ENCODE assay signal across 11 mouse cellular contexts in genomic region chr11:31822556-31822955, GRCm38 (mm10). TPM values are rescaled to one million over a fixed set of nuclear protein-coding genes. Genes with fewer than 3 reads are reported as not detected.
A peak's percentile ranks its signal among the peaks of the same experiment; 100 is the strongest.
DNase-seq lines count a peak whose midpoint lies in the region; ATAC-seq and TF ChIP-seq lines count a peak whose summit lies in the region.
"Had no signal": no experiment of that assay in that cellular context is flagged by ENCODE, and none has a peak within 500 bp of the region (broad histone marks: within the 10 kb centered on the region; RNA-seq: fewer than 3 reads in every experiment).

No protein-coding gene starts in this region.

- H3K4me2 ChIP-seq in liver, embryonic 13.5 days: no peak overlapping the region
- no peak overlapping the region for H3K4me2 ChIP-seq in liver, embryonic 12.5 days
- H3K4me2 ChIP-seq in liver, postnatal 0 days (ENCODE audit: low read depth, low read length): no peak overlapping the region
- H3K4me2 ChIP-seq: forebrain, embryonic 12.5 days; heart, embryonic 13.5 days; midbrain, embryonic 12.5 days had no signal

- H3K9me3 ChIP-seq in liver, embryonic 13.5 days (replicated peaks): no peaks in the 10 kb centered on the region
- no peaks in the 10 kb centered on the region for H3K9me3 ChIP-seq in liver, embryonic 12.5 days (replicated peaks)
- H3K9me3 ChIP-seq in liver, postnatal 0 days (ENCODE audit: low read length): no peaks in the 10 kb centered on the region
- H3K9me3 ChIP-seq: forebrain, embryonic 12.5 days; heart, embryonic 13.5 days; midbrain, embryonic 12.5 days had no signal

- H3K27me3 ChIP-seq in liver, embryonic 13.5 days: no peaks in the 10 kb centered on the region
- H3K27me3 ChIP-seq in liver, embryonic 12.5 days (replicated peaks): no peaks in the 10 kb centered on the region
- no peaks in the 10 kb centered on the region for H3K27me3 ChIP-seq in liver, postnatal 0 days (ENCODE audit: insufficient read depth, low read length)
- H3K27me3 ChIP-seq: forebrain, embryonic 12.5 days; heart, embryonic 13.5 days; midbrain, embryonic 12.5 days had no signal

- 82% methylated on average over 9 of the region's 9 CpGs for WGBS in liver, embryonic 13.5 days (ENCODE audit: insufficient replicate concordance)
- WGBS in liver, embryonic 12.5 days (ENCODE audit: insufficient replicate concordance): 85% methylated on average over 9 of the region's 9 CpGs
- 77% methylated on average over 9 of the region's 9 CpGs for WGBS in liver, postnatal 0 days (ENCODE audit: insufficient replicate concordance)

- H3K9ac ChIP-seq in liver, embryonic 13.5 days: no peak overlapping the region
- H3K9ac ChIP-seq in liver, embryonic 12.5 days: no peak overlapping the region
- H3K9ac ChIP-seq in liver, postnatal 0 days (replicated peaks): no peak overlapping the region
- H3K9ac ChIP-seq: forebrain, embryonic 12.5 days; heart, embryonic 13.5 days; midbrain, embryonic 12.5 days had no signal

- H3K4me3 ChIP-seq in liver, embryonic 13.5 days (replicated peaks): no peak overlapping the region
- H3K4me3 ChIP-seq in liver, embryonic 12.5 days: no peak overlapping the region
- no peak overlapping the region for H3K4me3 ChIP-seq in liver, postnatal 0 days (ENCODE audit: low read depth, low read length)
- H3K4me3 ChIP-seq: forebrain, embryonic 12.5 days; heart, embryonic 13.5 days; midbrain, embryonic 12.5 days had no signal

- no peaks in the 10 kb centered on the region for H3K36me3 ChIP-seq in liver, embryonic 13.5 days
- H3K36me3 ChIP-seq in liver, embryonic 12.5 days: no peaks in the 10 kb centered on the region
- no peaks in the 10 kb centered on the region for H3K36me3 ChIP-seq in liver, postnatal 0 days (replicated peaks; ENCODE audit: insufficient read depth, low read length)
- H3K36me3 ChIP-seq: forebrain, embryonic 12.5 days; heart, embryonic 13.5 days; midbrain, embryonic 12.5 days had no signal

- H3K27ac ChIP-seq in liver, embryonic 13.5 days: peak overlapping the region; percentile 18
- H3K27ac ChIP-seq in liver, embryonic 12.5 days: no peak overlapping the region
- 0 out of 2 replicates have a peak overlapping the region, but pooled peaks have one; percentile 6 for H3K27ac ChIP-seq in liver, postnatal 0 days (ENCODE audit: low read depth)
- H3K27ac ChIP-seq: forebrain, embryonic 12.5 days; heart, embryonic 13.5 days; midbrain, embryonic 12.5 days had no signal

- DNase-seq in gastrocnemius, adult 18-20 months (ENCODE audit: low spot score): peak; percentile 78
- no peak for DNase-seq in gastrocnemius, postnatal 36 days
- no peak for DNase-seq in liver, embryonic 13.5 days
- peak; percentile 87 for DNase-seq in adrenal gland, adult 8-10 months
- no peak for DNase-seq in liver, postnatal 0 days
- no peak for DNase-seq in frontal cortex, postnatal 14 days (ENCODE audit: low spot score in 2 of 2)

- intact Hi-C loops in gastrocnemius, postnatal 36 days (cut with DNase I): no loop called here

- peaks cover 72% of the 10 kb centered on the region for H3K4me1 ChIP-seq in liver, embryonic 13.5 days (replicated peaks)
- H3K4me1 ChIP-seq in liver, embryonic 12.5 days: peaks cover 75% of the 10 kb centered on the region
- H3K4me1 ChIP-seq in liver, postnatal 0 days (ENCODE audit: insufficient read depth): peaks cover 56% of the 10 kb centered on the region

- ATAC-seq in liver, embryonic 13.5 days (ENCODE audit: low read depth): no peak
- no peak for ATAC-seq in liver, embryonic 12.5 days
- ATAC-seq in liver, postnatal 0 days: no peak
- no peak for ATAC-seq in monocyte, adult 5-6 weeks (replicated peaks; ENCODE audit: insufficient number of reproducible peaks, low FRiP score, low TSS enrichment, poor library complexity, severe bottlenecking)

- TF ChIP-seq CTCF in liver, postnatal 0 days (IDR thresholded peaks at IDR 0.05; ENCODE audit: low read depth): no peak

- no peak for TF ChIP-seq EP300 in liver, postnatal 0 days (IDR thresholded peaks at IDR 0.05; ENCODE audit: low read depth)

RNA-seq across cellular contexts. Expression of gene Cpeb4, which starts 49.5 kb away (rescaled TPM):
- total RNA-seq in gastrocnemius, adult 18-20 months (2021): 100 to 1,000 TPM in 1 of 2 experiments, 10 to 100 TPM in 1; 98.3 to 115 TPM
- 10 to 100 TPM; 69.8 to 83.8 TPM for total RNA-seq in gastrocnemius, postnatal 36 days (2021)
- polyA plus RNA-seq in liver, embryonic 13.5 days (2015; fragmentation: Nextera tagmentation; extraction: Ambion mirVana): 14.3 and 21.6 TPM in 2 replicates
- 21.5 and 24.7 TPM in 2 replicates for polyA plus RNA-seq in liver, embryonic 12.5 days (2016; fragmentation: Nextera tagmentation; extraction: Ambion mirVana)
- total RNA-seq in adrenal gland, adult 8-10 months (2022): 100 to 1,000 TPM in 3 of 4 experiments, 10 to 100 TPM in 1; 96.9 to 175 (median 107) TPM
- 7.0 and 10.0 TPM in 2 replicates for polyA plus RNA-seq in liver, postnatal 0 days (2015; fragmentation: Nextera tagmentation; extraction: Ambion mirVana)
- total RNA-seq in monocyte, adult 5-6 weeks (2017): 31.9 to 45.7 TPM (median 34.4 TPM) in 3 replicates

Comparison
In these comparisons a context has a peak if more than half of its experiments do, and no peak if none do; other contexts are left out.
1. DNase-seq: peak in gastrocnemius, adult 18-20 months (single experiment) and adrenal gland, adult 8-10 months (single experiment); none in gastrocnemius, postnatal 36 days (0 of 2), liver, embryonic 13.5 days (single experiment), liver, postnatal 0 days (single experiment) and frontal cortex, postnatal 14 days (0 of 2).